11 mouse cellular contexts compared by ENCODE assay signal in the genomic region with DNA sequence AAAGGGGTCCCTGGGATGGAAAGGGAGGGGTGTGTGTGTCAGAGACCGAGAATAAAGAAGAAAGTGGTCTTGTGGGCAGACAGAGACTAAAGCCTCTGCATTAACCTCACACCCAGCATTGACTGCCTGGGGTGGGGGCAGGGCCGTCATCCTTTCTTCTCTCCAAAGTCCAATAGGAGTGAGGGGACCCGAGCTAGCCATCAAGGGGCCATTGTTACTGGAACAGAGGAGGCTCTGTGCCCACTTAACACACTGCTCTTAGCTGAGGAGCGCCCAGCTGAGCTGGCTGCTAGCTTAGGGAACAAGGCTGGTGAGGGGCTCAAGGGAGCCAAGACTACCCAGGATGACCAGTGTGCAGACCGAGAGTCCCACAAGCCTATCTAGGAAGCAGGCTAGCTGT. TPM values are rescaled to one million over a fixed set of nuclear protein-coding genes. Genes with fewer than 3 reads are reported as not detected.
DNase-seq lines count a peak whose midpoint lies in the region; ATAC-seq lines count a peak whose summit lies in the region.
"Had no signal": no experiment of that assay in that cellular context is flagged by ENCODE, and none has a peak within 500 bp of the region (broad histone marks: within the 10 kb centered on the region; RNA-seq: fewer than 3 reads in every experiment).

No protein-coding gene starts in this region.

- no peaks in the 10 kb centered on the region for H3K9me3 ChIP-seq in heart, embryonic 13.5 days
- no peaks in the 10 kb centered on the region for H3K9me3 ChIP-seq in forebrain, embryonic 16.5 days (ENCODE audit: control insufficient read depth, low read length)
- H3K9me3 ChIP-seq in midbrain, embryonic 11.5 days (ENCODE audit: control insufficient read depth, low read length), result no peaks in the 10 kb centered on the region
- no peaks in the 10 kb centered on the region for H3K9me3 ChIP-seq in liver, embryonic 12.5 days (replicated peaks)

- 38% methylated on average over 5 of the region's 5 CpGs for WGBS in heart, embryonic 13.5 days
- 2% methylated on average over 5 of the region's 5 CpGs for WGBS in forebrain, embryonic 16.5 days
- WGBS in midbrain, embryonic 11.5 days, result 5% methylated on average over 5 of the region's 5 CpGs
- WGBS in liver, embryonic 12.5 days (ENCODE audit: insufficient replicate concordance), result 21% methylated on average over 5 of the region's 5 CpGs

- H3K4me2 ChIP-seq in heart, embryonic 13.5 days, result no peak overlapping the region
- no peak overlapping the region for H3K4me2 ChIP-seq in forebrain, embryonic 16.5 days (ENCODE audit: low read length)
- H3K4me2 ChIP-seq in midbrain, embryonic 11.5 days, result peak overlapping the region; percentile 6; the same call in 1 of the 2 replicates
- no peak overlapping the region for H3K4me2 ChIP-seq in liver, embryonic 12.5 days

- DNase-seq in heart, postnatal 10 days, result no peak
- peak; percentile 86 for DNase-seq in brain, adult 2 months (ENCODE audit: low read depth, low spot score)
- DNase-seq in midbrain, embryonic 11.5 days (ENCODE audit: low spot score, missing footprints), result peak; percentile 89
- no peak for DNase-seq in natural killer cell, adult 2 months (ENCODE audit: low spot score in 2 of 2)
- DNase-seq in ovary, postnatal 36 days (ENCODE audit: low spot score), result no peak
- DNase-seq: heart, postnatal 14 days had no signal

- peaks cover 20% of the 10 kb centered on the region; the same call in 1 of the 2 replicates for H3K27me3 ChIP-seq in heart, embryonic 13.5 days (replicated peaks)
- no peaks in the 10 kb centered on the region for H3K27me3 ChIP-seq in forebrain, embryonic 16.5 days (replicated peaks; ENCODE audit: control insufficient read depth, insufficient read depth, low read length)
- H3K27me3 ChIP-seq in midbrain, embryonic 11.5 days (ENCODE audit: control insufficient read depth, insufficient read depth, low read length), result no peaks in the 10 kb centered on the region
- peaks cover 6% of the 10 kb centered on the region; the same call in 1 of the 2 replicates for H3K27me3 ChIP-seq in liver, embryonic 12.5 days (replicated peaks)

- intact Hi-C loops in heart, postnatal 10 days (cut with DNase I), result no loop called here

- H3K9ac ChIP-seq in heart, embryonic 13.5 days, result no peak overlapping the region
- H3K9ac ChIP-seq in forebrain, embryonic 16.5 days (replicated peaks; ENCODE audit: low read depth, low read length), result no peak overlapping the region
- H3K9ac ChIP-seq in midbrain, embryonic 11.5 days (ENCODE audit: low read length), result peak overlapping the region; percentile 20; the same call in 1 of the 2 replicates
- no peak overlapping the region for H3K9ac ChIP-seq in liver, embryonic 12.5 days
- H3K9ac ChIP-seq: liver, embryonic 14.5 days had no signal

- no peaks in the 10 kb centered on the region for H3K36me3 ChIP-seq in heart, embryonic 13.5 days
- H3K36me3 ChIP-seq in forebrain, embryonic 16.5 days (ENCODE audit: control insufficient read depth, insufficient read depth), result no peaks in the 10 kb centered on the region
- H3K36me3 ChIP-seq in midbrain, embryonic 11.5 days (ENCODE audit: control insufficient read depth, insufficient read depth, low read length), result no peaks in the 10 kb centered on the region
- H3K36me3 ChIP-seq in liver, embryonic 12.5 days, result no peaks in the 10 kb centered on the region

- H3K4me1 ChIP-seq in heart, embryonic 13.5 days, result peaks cover 36% of the 10 kb centered on the region
- peaks cover 9% of the 10 kb centered on the region for H3K4me1 ChIP-seq in forebrain, embryonic 16.5 days (replicated peaks; ENCODE audit: control insufficient read depth, insufficient read depth, low read length)
- H3K4me1 ChIP-seq in midbrain, embryonic 11.5 days (ENCODE audit: control insufficient read depth, insufficient read depth, low read length), result peaks cover 9% of the 10 kb centered on the region
- no peaks in the 10 kb centered on the region for H3K4me1 ChIP-seq in liver, embryonic 12.5 days

- H3K4me3 ChIP-seq in heart, embryonic 13.5 days, result no peak overlapping the region
- H3K4me3 ChIP-seq in forebrain, embryonic 16.5 days (replicated peaks; ENCODE audit: low read length), result no peak overlapping the region
- no peak overlapping the region for H3K4me3 ChIP-seq in midbrain, embryonic 11.5 days (ENCODE audit: low read depth, low read length)
- H3K4me3 ChIP-seq in liver, embryonic 12.5 days, result no peak overlapping the region

- no peak for ATAC-seq in heart, embryonic 13.5 days (ENCODE audit: extremely low read depth, insufficient number of reproducible peaks, low FRiP score, low TSS enrichment)
- ATAC-seq in forebrain, embryonic 16.5 days, result peak; percentile 91
- ATAC-seq in midbrain, embryonic 11.5 days (ENCODE audit: low FRiP score), result peak; percentile 90
- ATAC-seq in liver, embryonic 12.5 days, result no peak

- H3K27ac ChIP-seq in heart, embryonic 13.5 days (replicated peaks), result 0 out of 2 replicates have a peak overlapping the region, but pooled peaks have one; percentile 25
- peak overlapping the region; percentile 57 for H3K27ac ChIP-seq in forebrain, embryonic 16.5 days (ENCODE audit: low read length)
- peak overlapping the region; percentile 87 for H3K27ac ChIP-seq in midbrain, embryonic 11.5 days (ENCODE audit: low read depth, low read length)
- H3K27ac ChIP-seq in liver, embryonic 12.5 days, result no peak overlapping the region
- H3K27ac ChIP-seq: liver, embryonic 14.5 days had no signal

RNA-seq across cellular contexts. Expression of gene Chst3, which starts 16.3 kb away (rescaled TPM):
- 0.43 and 0.60 TPM in 2 replicates for polyA plus RNA-seq in heart, embryonic 13.5 days (2015; fragmentation: Nextera tagmentation; extraction: Ambion mirVana)
- 1 to 10 TPM; 1.4 to 1.8 TPM for total RNA-seq in heart, postnatal 10 days (2021)
- polyA plus RNA-seq in forebrain, embryonic 16.5 days (2015; fragmentation: Nextera tagmentation; extraction: Ambion mirVana), result 0.83 and 0.90 TPM in 2 replicates
- polyA plus RNA-seq in midbrain, embryonic 11.5 days (2014; fragmentation: Nextera tagmentation; extraction: Ambion mirVana), result 0.97 and 1.2 TPM in 2 replicates
- polyA plus RNA-seq in liver, embryonic 12.5 days (2016; fragmentation: Nextera tagmentation; extraction: Ambion mirVana), result 0.22 and 0.31 TPM in 2 replicates
- total RNA-seq: common myeloid progenitor, adult 5-6 weeks had no signal

Comparison
In these comparisons a context has a peak if more than half of its experiments do, and no peak if none do; other contexts are left out.
1. ATAC-seq: peak in forebrain, embryonic 16.5 days (single experiment) and midbrain, embryonic 11.5 days (single experiment); none in heart, embryonic 13.5 days (single experiment) and liver, embryonic 12.5 days (single experiment).
2. DNase-seq: peak in brain, adult 2 months (single experiment) and midbrain, embryonic 11.5 days (single experiment); none in heart, postnatal 10 days (0 of 2), natural killer cell, adult 2 months (0 of 2) and ovary, postnatal 36 days (single experiment).